In genomic region chr7:78530286-78530685, GRCm38 (mm10) we compare ENCODE assay signal across 24 mouse cellular contexts.
DNase-seq lines count a peak whose midpoint lies in the region; ATAC-seq and TF ChIP-seq lines count a peak whose summit lies in the region.
"Had no signal": no experiment of that assay in that cellular context is flagged by ENCODE, and none has a peak within 500 bp of the region (broad histone marks: within the 10 kb centered on the region; RNA-seq: fewer than 3 reads in every experiment).

No protein-coding gene starts in this region.

- H3K36me3 ChIP-seq in embryonic facial prominence, embryonic 11.5 days (replicated peaks; ENCODE audit: control insufficient read depth, insufficient read depth, low read depth, low read length): no peaks in the 10 kb centered on the region
- no peaks in the 10 kb centered on the region for H3K36me3 ChIP-seq in embryonic facial prominence, embryonic 10.5 days (replicated peaks)
- no peaks in the 10 kb centered on the region for H3K36me3 ChIP-seq in midbrain, embryonic 16.5 days (ENCODE audit: control insufficient read depth, insufficient read depth, low read length)
- no peaks in the 10 kb centered on the region for H3K36me3 ChIP-seq in midbrain, postnatal 0 days (ENCODE audit: insufficient read depth, low read length)
- H3K36me3 ChIP-seq: embryonic facial prominence, embryonic 12.5 days; forebrain, embryonic 12.5 days; G1E; heart, embryonic 15.5 days; hindbrain, embryonic 15.5 days had no signal

- H3K9me3 ChIP-seq in embryonic facial prominence, embryonic 11.5 days (replicated peaks; ENCODE audit: control insufficient read depth, low read length): no peaks in the 10 kb centered on the region
- H3K9me3 ChIP-seq in embryonic facial prominence, embryonic 10.5 days: no peaks in the 10 kb centered on the region
- no peaks in the 10 kb centered on the region for H3K9me3 ChIP-seq in midbrain, embryonic 16.5 days (replicated peaks; ENCODE audit: control insufficient read depth, low read length, poor library complexity, severe bottlenecking)
- no peaks in the 10 kb centered on the region for H3K9me3 ChIP-seq in midbrain, postnatal 0 days (ENCODE audit: low read length)
- H3K9me3 ChIP-seq: embryonic facial prominence, embryonic 12.5 days; forebrain, embryonic 12.5 days; heart, embryonic 15.5 days; hindbrain, embryonic 15.5 days had no signal

- H3K27ac ChIP-seq in embryonic facial prominence, embryonic 11.5 days (replicated peaks; ENCODE audit: low read depth, low read length): no peak overlapping the region
- H3K27ac ChIP-seq in embryonic facial prominence, embryonic 10.5 days (replicated peaks): no peak overlapping the region
- no peak overlapping the region for H3K27ac ChIP-seq in midbrain, embryonic 16.5 days (ENCODE audit: low read length)
- no peak overlapping the region for H3K27ac ChIP-seq in midbrain, postnatal 0 days (ENCODE audit: low read depth, low read length)
- H3K27ac ChIP-seq: embryonic facial prominence, embryonic 12.5 days; forebrain, embryonic 12.5 days; heart, adult 2 months; heart, embryonic 15.5 days; hindbrain, embryonic 15.5 days had no signal

- no peak overlapping the region for H3K4me3 ChIP-seq in embryonic facial prominence, embryonic 11.5 days (ENCODE audit: low read depth, low read length)
- H3K4me3 ChIP-seq in embryonic facial prominence, embryonic 10.5 days: no peak overlapping the region
- H3K4me3 ChIP-seq in midbrain, embryonic 16.5 days (ENCODE audit: low read depth, low read length): no peak overlapping the region
- no peak overlapping the region for H3K4me3 ChIP-seq in midbrain, postnatal 0 days (ENCODE audit: low read depth, low read length)
- H3K4me3 ChIP-seq: embryonic facial prominence, embryonic 12.5 days; forebrain, embryonic 12.5 days; heart, adult 2 months; heart, embryonic 15.5 days; hindbrain, embryonic 15.5 days had no signal

- 50% methylated on average over 6 of the region's 6 CpGs for WGBS in embryonic facial prominence, embryonic 11.5 days
- WGBS in embryonic facial prominence, embryonic 10.5 days: 61% methylated on average over 6 of the region's 6 CpGs
- WGBS in midbrain, embryonic 16.5 days: 36% methylated on average over 6 of the region's 6 CpGs
- 34% methylated on average over 6 of the region's 6 CpGs for WGBS in midbrain, postnatal 0 days

- no peak for TF ChIP-seq CTCF in midbrain, postnatal 0 days (IDR thresholded peaks at IDR 0.05)

- H3K27me3 ChIP-seq in embryonic facial prominence, embryonic 11.5 days (ENCODE audit: control insufficient read depth, insufficient read depth, low read length): no peaks in the 10 kb centered on the region
- H3K27me3 ChIP-seq in embryonic facial prominence, embryonic 10.5 days (replicated peaks; ENCODE audit: low read depth, poor library complexity, severe bottlenecking): no peaks in the 10 kb centered on the region
- no peaks in the 10 kb centered on the region for H3K27me3 ChIP-seq in midbrain, embryonic 16.5 days (ENCODE audit: control insufficient read depth, insufficient read depth, low read depth, low read length)
- no peaks in the 10 kb centered on the region for H3K27me3 ChIP-seq in midbrain, postnatal 0 days (ENCODE audit: insufficient read depth, low read length)
- H3K27me3 ChIP-seq: embryonic facial prominence, embryonic 12.5 days; forebrain, embryonic 12.5 days; heart, embryonic 15.5 days; hindbrain, embryonic 15.5 days had no signal

- no peak for ATAC-seq in embryonic facial prominence, embryonic 11.5 days (replicated peaks; ENCODE audit: insufficient number of reproducible peaks, low FRiP score, low TSS enrichment, low read depth)
- ATAC-seq in midbrain, embryonic 16.5 days: no peak
- no peak for ATAC-seq in midbrain, postnatal 0 days (ENCODE audit: low FRiP score)
- ATAC-seq: activated CD4-positive, CD25-positive, alpha-beta regulatory T cell, adult 4 months; forebrain, embryonic 16.5 days; intestine, embryonic 16.5 days had no signal

- H3K9ac ChIP-seq in embryonic facial prominence, embryonic 11.5 days (replicated peaks; ENCODE audit: low read length): no peak overlapping the region
- H3K9ac ChIP-seq in midbrain, embryonic 16.5 days (ENCODE audit: low read depth, low read length): peak overlapping the region; percentile 18; the same call in 1 of the 2 replicates
- H3K9ac ChIP-seq in midbrain, postnatal 0 days (replicated peaks; ENCODE audit: low read length, poor library complexity, severe bottlenecking): no peak overlapping the region
- H3K9ac ChIP-seq: embryonic facial prominence, embryonic 12.5 days; forebrain, embryonic 12.5 days; heart, embryonic 15.5 days; hindbrain, embryonic 15.5 days had no signal

- H3K4me1 ChIP-seq in embryonic facial prominence, embryonic 11.5 days (ENCODE audit: control insufficient read depth, insufficient read depth, low read length): no peaks in the 10 kb centered on the region
- no peaks in the 10 kb centered on the region for H3K4me1 ChIP-seq in embryonic facial prominence, embryonic 10.5 days
- H3K4me1 ChIP-seq in midbrain, embryonic 16.5 days (ENCODE audit: control insufficient read depth, insufficient read depth, low read length): 0 out of 2 replicates have a peak, but pooled peaks cover 2% of the 10 kb centered on the region
- H3K4me1 ChIP-seq in midbrain, postnatal 0 days (ENCODE audit: insufficient read depth, low read length): no peaks in the 10 kb centered on the region
- H3K4me1 ChIP-seq: embryonic facial prominence, embryonic 12.5 days; heart, embryonic 15.5 days had no signal

- no peak overlapping the region for H3K4me2 ChIP-seq in embryonic facial prominence, embryonic 11.5 days (ENCODE audit: low read depth, low read length)
- no peak overlapping the region for H3K4me2 ChIP-seq in midbrain, embryonic 16.5 days (ENCODE audit: low read length)
- H3K4me2 ChIP-seq in midbrain, postnatal 0 days (ENCODE audit: low read depth, low read length, poor library complexity, severe bottlenecking): no peak overlapping the region
- H3K4me2 ChIP-seq: embryonic facial prominence, embryonic 12.5 days; forebrain, embryonic 12.5 days; heart, embryonic 11.5 days; heart, embryonic 15.5 days; hindbrain, embryonic 15.5 days had no signal

- DNase-seq in embryonic facial prominence, embryonic 11.5 days (ENCODE audit: low spot score): peak; percentile 39
- no peak for DNase-seq in embryonic facial prominence, embryonic 10.5 days (ENCODE audit: low spot score)
- DNase-seq in midbrain, postnatal 0 days (ENCODE audit: low spot score): no peak
- DNase-seq in embryo, embryonic 10.5 days (ENCODE audit: low spot score): peak; percentile 31
- peak; percentile 20 for DNase-seq in mesoderm, embryonic 11.5 days (ENCODE audit: low read depth, low spot score)
- DNase-seq in cerebellum, adult 9-10 months: no peak
- no peak for DNase-seq in ovary, postnatal 36 days (ENCODE audit: low spot score)
- DNase-seq: adrenal gland, adult 2 months; adrenal gland, postnatal 25 days; cerebellum, adult 18-20 months; cerebellum, postnatal 10 days; gastrocnemius, postnatal 14 days; heart, adult 2 months; heart, postnatal 14 days had no signal

Comparison
In these comparisons a context has a peak if more than half of its experiments do, and no peak if none do; other contexts are left out.
1. DNase-seq: peak in embryonic facial prominence, embryonic 11.5 days (single experiment), embryo, embryonic 10.5 days (single experiment) and mesoderm, embryonic 11.5 days (single experiment); none in embryonic facial prominence, embryonic 10.5 days (single experiment), midbrain, postnatal 0 days (single experiment), cerebellum, adult 9-10 months (single experiment) and ovary, postnatal 36 days (single experiment).